Mouse (Mus musculus): ENCODE data around the gene Shoc2. TPM values are rescaled to one million over a fixed set of nuclear protein-coding genes. Genes with fewer than 3 reads are reported as not detected.

The Shoc2 gene
- total RNA-seq, 2 experiments from 2014 or later: 51.8 to 52.1 TPM

DNA sequence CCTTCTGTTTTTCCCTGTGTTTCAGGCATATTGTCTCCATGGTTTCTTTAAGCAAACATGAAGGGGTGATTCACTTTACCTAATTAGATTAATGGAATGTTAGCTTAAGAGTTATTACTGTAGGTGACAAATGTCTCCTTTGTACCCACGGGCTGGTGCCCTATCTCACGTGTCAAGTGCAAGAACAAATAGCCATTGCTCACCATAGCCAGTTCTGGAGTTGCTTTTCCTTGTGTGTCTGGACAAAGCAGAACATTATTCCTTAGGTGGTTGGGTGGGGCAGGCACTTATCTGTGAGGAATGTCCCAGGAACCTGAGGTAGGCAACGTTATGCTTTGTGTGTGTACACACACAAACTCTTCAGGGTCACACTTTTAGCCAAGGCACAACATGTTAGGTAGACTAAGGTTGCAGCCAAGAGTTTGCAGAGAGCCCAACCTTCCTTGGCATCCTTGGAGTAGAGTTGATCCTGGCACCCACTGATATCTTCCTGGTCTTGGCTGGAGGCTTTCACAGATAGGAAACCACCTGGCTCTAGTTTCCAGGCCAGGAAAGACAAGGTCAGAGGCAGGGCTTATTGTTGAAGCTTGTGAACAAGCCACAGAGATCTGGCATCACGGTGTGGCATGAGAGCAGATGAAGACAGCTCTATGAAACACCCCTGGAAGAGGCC lies 96.4 kb downstream of the Shoc2 start:
- DNase-seq: no peak

DNA sequence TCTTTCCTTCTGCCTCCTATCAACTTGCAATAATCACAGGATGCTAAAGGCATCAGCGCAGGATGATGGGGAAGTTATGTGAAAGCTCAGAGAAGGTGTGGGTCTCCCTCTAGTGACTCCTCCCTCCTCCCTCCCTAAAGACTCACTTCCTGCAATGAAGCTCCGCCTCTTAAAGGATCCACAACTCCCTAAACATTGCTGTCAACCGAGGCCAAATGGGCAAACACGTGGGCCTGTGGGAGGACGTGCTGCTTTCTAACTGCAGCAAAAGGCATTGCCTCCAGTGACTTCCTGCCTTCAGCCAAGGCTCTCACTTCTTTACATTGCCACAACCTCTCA lies 96.9 kb downstream of the Shoc2 start:
- DNase-seq: no peak

GRCm38 (mm10) chr19:54043851-54044250 lies 99.7 kb downstream of the Shoc2 start, which contains the start of gene Adra2a:
Adra2a (plus strand) TSS chr19:54044151.
- DNase-seq: no peak

- peak; percentile 74 for DNase-seq
Measured at GRCm38 (mm10) chr19:54044507-54045371, 100.6 kb downstream of the Shoc2 start.

GRCm38 (mm10) chr19:54045412-54045811 lies 101.3 kb downstream of the Shoc2 start:
- DNase-seq: no peak

DNA sequence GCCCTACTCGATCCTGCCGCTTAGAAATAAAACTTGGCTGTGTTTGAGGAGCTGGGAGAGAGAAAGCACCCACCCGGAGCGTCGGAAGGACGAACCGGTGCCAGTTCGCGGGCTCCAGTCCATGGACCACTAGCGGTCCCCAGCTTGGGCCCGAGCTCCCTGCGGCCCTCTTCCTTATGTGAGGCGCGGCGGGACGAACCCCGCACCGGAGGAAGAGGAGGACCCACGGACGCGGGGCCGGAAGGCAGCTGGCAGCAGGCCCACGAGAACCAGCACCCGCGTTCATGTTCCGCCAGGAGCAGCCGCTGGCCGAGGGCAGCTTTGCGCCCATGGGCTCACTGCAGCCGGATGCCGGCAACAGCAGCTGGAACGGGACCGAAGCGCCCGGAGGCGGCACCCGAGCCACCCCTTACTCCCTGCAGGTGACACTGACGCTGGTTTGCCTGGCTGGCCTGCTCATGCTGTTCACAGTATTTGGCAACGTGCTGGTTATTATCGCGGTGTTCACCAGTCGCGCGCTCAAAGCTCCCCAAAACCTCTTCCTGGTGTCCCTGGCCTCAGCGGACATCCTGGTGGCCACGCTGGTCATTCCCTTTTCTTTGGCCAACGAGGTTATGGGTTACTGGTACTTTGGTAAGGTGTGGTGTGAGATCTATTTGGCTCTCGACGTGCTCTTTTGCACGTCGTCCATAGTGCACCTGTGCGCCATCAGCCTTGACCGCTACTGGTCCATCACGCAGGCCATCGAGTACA lies 102.0 kb downstream of the Shoc2 start:
- DNase-seq: peak in 1 of 2 experiments; percentile 9

GRCm38 (mm10) chr19:54046684-54047070 lies 102.6 kb downstream of the Shoc2 start:
- DNase-seq: no peak

DNA sequence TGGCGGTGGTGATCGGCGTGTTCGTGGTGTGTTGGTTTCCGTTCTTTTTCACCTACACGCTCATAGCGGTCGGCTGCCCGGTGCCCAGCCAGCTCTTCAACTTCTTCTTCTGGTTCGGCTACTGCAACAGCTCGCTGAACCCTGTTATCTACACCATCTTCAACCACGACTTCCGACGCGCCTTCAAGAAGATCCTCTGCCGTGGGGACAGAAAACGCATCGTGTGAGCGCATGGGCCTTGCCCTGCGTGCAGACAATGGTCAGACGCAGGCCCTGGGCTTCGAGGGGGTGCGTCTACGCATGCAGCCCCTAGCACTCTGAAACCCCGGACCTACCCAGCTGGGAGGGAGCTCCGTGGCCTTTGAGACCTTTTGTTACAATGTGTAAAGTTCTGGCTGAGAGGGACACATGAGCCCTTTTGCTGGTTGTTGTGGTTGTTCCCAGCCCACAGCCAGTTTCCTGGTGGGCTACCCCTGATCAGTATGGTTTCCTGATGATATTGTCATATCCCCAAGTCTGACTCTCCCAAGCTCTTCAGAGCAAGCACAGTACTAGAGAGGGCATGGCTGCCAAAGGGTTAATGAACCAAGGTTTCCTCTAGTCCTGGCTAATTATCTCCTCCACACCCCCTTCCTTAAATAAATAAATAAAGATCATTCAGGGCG lies 103.4 kb downstream of the Shoc2 start:
- no peak for DNase-seq

GRCm38 (mm10) chr19:54048161-54048885 lies 104.2 kb downstream of the Shoc2 start:
- DNase-seq: no peak

- DNase-seq: no peak
Measured at GRCm38 (mm10) chr19:54051651-54052050, 107.5 kb downstream of the Shoc2 start.

DNA sequence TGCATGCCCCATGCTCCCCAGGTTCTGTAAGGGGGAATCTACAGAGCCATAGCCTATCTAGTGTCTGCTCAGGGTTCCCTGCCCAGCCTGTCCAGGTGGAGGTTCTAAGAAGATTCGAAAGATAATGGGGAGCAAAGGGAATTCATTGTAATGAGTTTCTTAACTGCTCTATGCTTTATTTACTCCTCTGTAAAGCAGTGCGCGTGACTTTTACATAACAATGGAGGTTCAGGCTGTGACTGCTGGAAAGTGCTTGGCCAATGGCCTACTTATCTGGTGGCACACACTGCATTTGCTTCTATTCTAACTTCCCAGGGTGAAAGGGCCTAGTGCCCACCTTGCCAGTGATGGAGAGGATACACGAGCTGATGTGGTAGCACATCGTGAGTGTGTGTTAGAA lies 111.7 kb downstream of the Shoc2 start:
- no peak for DNase-seq

DNA sequence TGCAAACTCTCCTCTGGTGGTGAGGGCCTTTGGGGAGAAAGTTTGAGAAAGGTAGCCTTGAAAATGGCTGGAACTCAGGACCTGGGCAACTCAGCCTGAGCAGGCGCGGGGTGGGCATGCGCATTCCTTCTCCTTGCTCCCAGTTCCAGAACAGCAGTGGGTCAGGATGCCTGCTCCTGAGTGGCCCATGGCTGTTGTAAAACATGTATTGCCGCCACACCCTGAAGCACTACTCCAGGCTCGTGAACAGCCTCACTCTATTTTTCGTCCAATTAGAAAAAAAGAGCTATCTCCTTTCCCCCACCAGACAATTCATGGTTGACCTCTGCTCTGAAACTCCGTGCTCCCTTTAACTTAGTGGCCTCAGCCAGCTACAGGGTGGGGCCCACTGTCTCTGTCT lies 124.3 kb downstream of the Shoc2 start:
- DNase-seq: no peak

GRCm38 (mm10) chr19:54070521-54070920 lies 126.4 kb downstream of the Shoc2 start:
- no peak for DNase-seq

DNA sequence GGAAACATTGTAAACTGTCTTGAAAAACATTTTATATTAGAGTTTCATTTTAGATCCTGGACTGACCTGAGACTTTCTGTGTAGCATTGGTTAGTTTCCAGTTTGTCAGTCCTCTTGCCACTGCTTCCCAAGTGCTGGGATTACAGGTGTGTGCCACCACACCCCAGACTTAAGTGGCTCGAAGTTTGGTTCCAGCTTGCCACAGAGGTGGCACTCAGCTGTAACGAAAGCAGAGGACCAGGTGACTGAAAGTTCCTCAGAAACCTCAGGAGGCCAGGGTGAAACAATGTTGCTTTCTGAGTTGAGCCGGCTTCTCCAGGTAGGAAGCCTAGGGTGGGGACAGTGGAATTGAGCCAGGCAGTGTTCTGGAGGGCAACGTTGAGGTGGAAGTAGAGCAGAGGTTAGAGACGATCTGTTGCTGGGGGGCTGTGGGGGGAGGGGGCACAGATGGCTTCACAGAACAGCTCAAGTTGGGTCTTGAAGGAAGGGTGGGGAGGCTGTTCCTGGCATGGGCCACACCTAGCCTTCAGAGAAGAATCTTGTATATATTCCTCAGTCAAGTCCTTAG lies 128.2 kb downstream of the Shoc2 start:
- no peak for DNase-seq

GRCm38 (mm10) chr19:54076362-54077349 lies 132.6 kb downstream of the Shoc2 start:
- no peak for DNase-seq

DNA sequence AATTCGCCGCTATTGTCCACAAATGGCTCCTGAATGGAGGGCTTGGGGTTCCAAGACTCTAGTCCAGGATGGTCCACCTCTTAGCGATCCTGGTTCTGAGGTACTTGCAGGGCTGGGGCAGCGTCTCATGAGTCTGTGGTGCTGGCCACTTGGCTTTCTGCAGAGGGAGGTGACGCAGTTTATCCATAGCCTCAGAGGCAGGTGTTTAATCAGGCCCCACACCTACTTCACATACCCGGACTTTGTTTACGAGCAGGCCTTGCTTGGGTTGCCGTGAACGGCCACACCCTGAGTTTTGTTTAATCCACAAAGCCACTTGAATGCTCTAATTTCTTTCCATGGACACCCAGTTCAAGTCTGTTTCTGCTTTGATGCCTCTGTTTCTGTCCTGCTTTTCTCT lies 137.2 kb downstream of the Shoc2 start:
- DNase-seq: no peak

GRCm38 (mm10) chr19:54081716-54082165 lies 137.6 kb downstream of the Shoc2 start:
- no peak for DNase-seq

All from layer of hippocampus, postnatal 36 days (tissue).